Mouse (Mus musculus) 416B (cell line): Measurements from ENCODE around the gene Mrpl1.

ENCODE experiments used
- DNase-seq: peaks from one replicate; pipeline ENCODE4 v3.0.0; 2011; ENCODE audit warnings: low read depth

Mrpl1 gene

GRCm38 (mm10) chr5:96209459-96209858, at the start of gene Mrpl1:
Gene Mrpl1 (plus strand): TSS chr5:96209493.
- peak; percentile 94 for DNase-seq

- peak; percentile 83 for DNase-seq
Observed at GRCm38 (mm10) chr5:96160467-96161262, 48.6 kb upstream of the Mrpl1 start.

GRCm38 (mm10) chr5:96161263-96161577, 48.1 kb upstream of the Mrpl1 start:
- no peak for DNase-seq

GRCm38 (mm10) chr5:96161578-96162398, 47.5 kb upstream of the Mrpl1 start:
- DNase-seq = peak; percentile 34

GRCm38 (mm10) chr5:96162399-96163331, 46.6 kb upstream of the Mrpl1 start:
- peak; percentile 96 for DNase-seq

- DNase-seq = no peak
Observed at GRCm38 (mm10) chr5:96163396-96164020, 45.8 kb upstream of the Mrpl1 start.

GRCm38 (mm10) chr5:96164021-96164411, 45.3 kb upstream of the Mrpl1 start, which contains the start of gene Cnot6l:
Gene Cnot6l (minus strand): TSS chr5:96164171.
- DNase-seq = peak; percentile 97

- no peak for DNase-seq
Observed at GRCm38 (mm10) chr5:96166761-96167160, 42.5 kb upstream of the Mrpl1 start.

GRCm38 (mm10) chr5:96170443-96170842, 38.9 kb upstream of the Mrpl1 start:
- DNase-seq = no peak

GRCm38 (mm10) chr5:96171765-96172164, 37.5 kb upstream of the Mrpl1 start:
- DNase-seq = no peak

- no peak for DNase-seq
Observed at GRCm38 (mm10) chr5:96176121-96176520, 33.2 kb upstream of the Mrpl1 start.

GRCm38 (mm10) chr5:96176879-96177358, 32.4 kb upstream of the Mrpl1 start:
- DNase-seq = peak; percentile 56

GRCm38 (mm10) chr5:96183211-96183610, 26.1 kb upstream of the Mrpl1 start:
- no peak for DNase-seq

GRCm38 (mm10) chr5:96183987-96184386, 25.3 kb upstream of the Mrpl1 start:
- no peak for DNase-seq

GRCm38 (mm10) chr5:96189761-96190160, 19.5 kb upstream of the Mrpl1 start:
- no peak for DNase-seq

- no peak for DNase-seq
Observed at GRCm38 (mm10) chr5:96191251-96191650, 18.0 kb upstream of the Mrpl1 start.

- no peak for DNase-seq
Observed at GRCm38 (mm10) chr5:96196547-96197052, 12.7 kb upstream of the Mrpl1 start.

- no peak for DNase-seq
Observed at GRCm38 (mm10) chr5:96198271-96198670, 11.0 kb upstream of the Mrpl1 start.

- no peak for DNase-seq
Observed at GRCm38 (mm10) chr5:96200269-96200668, 9.0 kb upstream of the Mrpl1 start.

- no peak for DNase-seq
Observed at GRCm38 (mm10) chr5:96201462-96202154, 7.7 kb upstream of the Mrpl1 start.

- no peak for DNase-seq
Observed at GRCm38 (mm10) chr5:96206897-96207296, 2.4 kb upstream of the Mrpl1 start.
